Mouse (Mus musculus): ENCODE data around the gene Igsf21. TPM values are rescaled to one million over a fixed set of nuclear protein-coding genes. Genes with fewer than 3 reads are reported as not detected.
A peak's percentile ranks its signal among the peaks of the same experiment; 100 is the strongest.

The Igsf21 gene
- polyA plus RNA-seq, 1 experiment from 2014 or later: 64.4 TPM

DNA sequence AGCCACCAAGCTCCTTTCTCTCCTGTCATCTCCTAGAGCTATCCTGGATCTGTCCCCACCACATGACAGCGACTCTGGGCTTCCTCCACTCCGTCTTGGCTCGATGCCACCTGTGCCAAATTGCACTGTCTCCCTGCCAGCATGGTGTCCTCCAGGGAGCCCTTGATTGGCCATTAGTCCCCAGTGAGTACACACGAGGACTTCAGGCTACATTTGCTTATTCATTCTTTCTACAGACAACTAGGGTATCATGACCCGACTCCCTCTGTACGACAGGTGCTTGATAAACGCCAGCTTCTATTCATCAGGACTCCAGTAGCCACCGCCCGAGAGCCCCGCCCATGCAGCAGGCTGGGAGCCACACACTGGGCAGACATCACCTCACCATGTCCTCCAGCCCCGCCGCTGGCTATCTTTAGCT is 40.8 kb downstream of the Igsf21 start:
- no peak for ATAC-seq (ENCODE audit: low FRiP score)

DNA sequence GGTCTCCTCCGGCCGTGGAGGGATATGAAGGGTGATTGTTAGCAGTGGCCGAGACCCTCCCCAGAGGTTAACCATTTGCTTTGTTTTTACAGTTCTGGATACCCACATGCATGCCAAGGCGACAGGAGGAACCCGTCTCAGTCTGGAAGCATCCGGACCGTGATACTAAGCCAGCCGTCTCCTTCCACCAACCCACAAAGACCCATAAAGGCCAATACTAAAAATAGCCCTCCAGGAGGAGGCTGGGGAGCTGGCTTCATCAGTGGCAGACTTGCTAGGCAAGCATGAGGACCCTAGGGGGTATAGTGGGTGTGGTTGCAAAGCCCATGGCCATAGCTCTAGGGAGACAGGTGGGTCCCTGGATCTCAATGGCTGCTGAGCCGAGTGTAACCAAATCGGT is 41.8 kb downstream of the Igsf21 start:
- no peak overlapping the region for H3K9ac ChIP-seq
- H3K9me3 ChIP-seq (ENCODE audit: control insufficient read depth, low read length): no peaks in the 10 kb centered on the region
- no peaks in the 10 kb centered on the region for H3K27me3 ChIP-seq (ENCODE audit: control insufficient read depth, insufficient read depth, low read length)
- no peak for DNase-seq (ENCODE audit: low spot score)
- no peak overlapping the region for H3K4me2 ChIP-seq (replicated peaks)
- H3K4me1 ChIP-seq (replicated peaks; ENCODE audit: control insufficient read depth, insufficient read depth, low read length): peaks cover 16% of the 10 kb centered on the region; the same call in 1 of the 2 replicates
- ATAC-seq (ENCODE audit: low FRiP score): no peak
- H3K27ac ChIP-seq: no peak overlapping the region
- WGBS: 81% methylated on average over 10 of the region's 10 CpGs
- H3K4me3 ChIP-seq (replicated peaks; ENCODE audit: low read length): no peak overlapping the region
- H3K36me3 ChIP-seq (replicated peaks; ENCODE audit: control insufficient read depth, insufficient read depth): no peaks in the 10 kb centered on the region

More for the DNA sequence above, 40.8 kb downstream of the Igsf21 start:
- no peak overlapping the region for H3K4me3 ChIP-seq (replicated peaks; ENCODE audit: low read length)
- no peak overlapping the region for H3K27ac ChIP-seq
- no peak overlapping the region for H3K4me2 ChIP-seq (replicated peaks)
- 39% methylated on average over 12 of the region's 12 CpGs for WGBS
- H3K4me1 ChIP-seq (replicated peaks; ENCODE audit: control insufficient read depth, insufficient read depth, low read length): peaks cover 22% of the 10 kb centered on the region
- no peak overlapping the region for H3K9ac ChIP-seq
- no peaks in the 10 kb centered on the region for H3K27me3 ChIP-seq (ENCODE audit: control insufficient read depth, insufficient read depth, low read length)
- no peaks in the 10 kb centered on the region for H3K36me3 ChIP-seq (replicated peaks; ENCODE audit: control insufficient read depth, insufficient read depth)
- DNase-seq (ENCODE audit: low spot score): peak; percentile 62
- no peaks in the 10 kb centered on the region for H3K9me3 ChIP-seq (ENCODE audit: control insufficient read depth, low read length)

DNA sequence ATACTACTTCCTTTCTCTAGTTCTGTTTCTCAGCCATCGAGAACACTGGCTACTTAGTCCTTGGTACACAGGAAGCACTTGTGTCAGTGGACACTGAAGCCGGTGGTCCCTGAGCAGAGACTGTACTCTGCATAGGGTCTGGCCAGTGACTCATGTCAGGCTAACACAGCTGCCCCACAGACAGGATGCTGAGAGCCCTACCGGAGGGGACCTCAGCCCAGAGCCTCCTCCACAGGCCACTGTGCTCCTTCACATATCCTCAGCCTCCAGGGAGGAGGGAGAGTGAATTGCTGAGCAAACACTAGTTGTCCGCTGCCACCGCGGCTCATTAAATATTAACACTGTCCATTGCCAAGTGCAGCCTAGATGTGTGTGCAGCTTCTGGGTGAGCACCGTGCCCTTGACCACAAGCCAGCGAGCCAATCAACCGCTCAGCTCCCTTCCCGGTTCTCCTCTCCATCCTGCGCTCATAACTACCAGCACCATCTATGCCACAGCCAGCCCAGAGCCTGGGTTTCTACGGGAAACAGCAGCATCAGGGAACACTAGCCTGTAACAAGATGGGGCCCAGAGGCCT is 42.8 kb downstream of the Igsf21 start:
- H3K9ac ChIP-seq: no peak overlapping the region; the same call in 1 of the 2 replicates
- DNase-seq (ENCODE audit: low spot score) (no peak), ATAC-seq (ENCODE audit: low FRiP score) (0 out of 2 replicates have a peak, but pooled peaks have one; percentile 29)
- no peaks in the 10 kb centered on the region for H3K9me3 ChIP-seq (ENCODE audit: control insufficient read depth, low read length)
- no peak overlapping the region for H3K27ac ChIP-seq
- no peaks in the 10 kb centered on the region for H3K27me3 ChIP-seq (ENCODE audit: control insufficient read depth, insufficient read depth, low read length)
- WGBS: 70% methylated on average over 12 of the region's 12 CpGs
- peaks cover 16% of the 10 kb centered on the region; the same call in 1 of the 2 replicates for H3K4me1 ChIP-seq (replicated peaks; ENCODE audit: control insufficient read depth, insufficient read depth, low read length)
- H3K4me2 ChIP-seq (replicated peaks): no peak overlapping the region
- no peak overlapping the region for H3K4me3 ChIP-seq (replicated peaks; ENCODE audit: low read length)
- H3K36me3 ChIP-seq (replicated peaks; ENCODE audit: control insufficient read depth, insufficient read depth): no peaks in the 10 kb centered on the region

DNA sequence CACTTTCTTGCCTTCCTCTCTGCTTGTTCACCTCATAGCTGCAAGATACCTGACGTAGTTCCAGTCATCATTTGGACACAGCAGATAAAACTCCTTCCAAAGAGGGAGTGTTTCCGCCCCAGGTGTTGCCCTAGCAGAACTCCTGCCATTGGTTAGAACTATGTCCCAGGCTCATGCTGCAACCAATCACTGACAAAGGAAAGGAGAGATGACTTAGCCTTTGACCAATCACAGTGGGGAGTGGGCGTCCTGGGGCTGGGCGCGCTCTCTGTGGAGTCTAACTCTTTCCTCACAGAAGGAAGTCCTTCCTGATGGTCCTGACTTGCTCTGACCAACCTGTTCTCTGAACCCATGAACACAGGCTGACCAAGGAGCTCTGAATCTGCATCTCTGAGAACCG is 44.4 kb downstream of the Igsf21 start:
- WGBS: 35% methylated on average over 6 of the region's 6 CpGs
- no peaks in the 10 kb centered on the region for H3K9me3 ChIP-seq (ENCODE audit: control insufficient read depth, low read length)
- H3K27me3 ChIP-seq (ENCODE audit: control insufficient read depth, insufficient read depth, low read length): no peaks in the 10 kb centered on the region
- ATAC-seq (ENCODE audit: low FRiP score): no peak
- DNase-seq (ENCODE audit: low spot score): no peak
- H3K27ac ChIP-seq: no peak overlapping the region
- no peak overlapping the region for H3K4me2 ChIP-seq (replicated peaks)
- H3K36me3 ChIP-seq (replicated peaks; ENCODE audit: control insufficient read depth, insufficient read depth): no peaks in the 10 kb centered on the region
- H3K4me1 ChIP-seq (replicated peaks; ENCODE audit: control insufficient read depth, insufficient read depth, low read length): peaks cover 16% of the 10 kb centered on the region; the same call in 1 of the 2 replicates
- no peak overlapping the region for H3K9ac ChIP-seq
- H3K4me3 ChIP-seq (replicated peaks; ENCODE audit: low read length): no peak overlapping the region

DNA sequence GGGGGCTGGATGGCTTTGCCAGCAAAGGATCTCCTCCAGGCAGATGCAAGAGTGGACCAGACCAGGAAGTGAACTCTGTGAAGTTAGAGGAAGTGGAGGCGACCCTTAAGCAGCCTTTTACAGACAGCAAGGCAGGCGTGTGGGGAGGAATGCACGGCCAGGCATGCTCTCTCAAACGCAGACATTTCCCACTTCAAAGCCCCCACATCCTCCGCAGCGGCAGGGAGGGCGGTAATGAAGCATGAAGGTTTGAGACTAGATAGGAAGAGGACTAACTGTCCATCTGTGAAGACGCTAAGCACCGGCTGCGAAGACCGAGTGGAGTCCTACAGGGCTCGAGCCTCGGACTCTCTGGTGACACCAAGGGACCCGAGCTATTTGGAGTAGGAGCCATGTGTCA is 46.3 kb downstream of the Igsf21 start:
- peaks cover 5% of the 10 kb centered on the region for H3K4me1 ChIP-seq (replicated peaks; ENCODE audit: control insufficient read depth, insufficient read depth, low read length)
- no peak overlapping the region for H3K4me3 ChIP-seq (replicated peaks; ENCODE audit: low read length)
- H3K9ac ChIP-seq: no peak overlapping the region
- ATAC-seq (ENCODE audit: low FRiP score) (no peak), DNase-seq (ENCODE audit: low spot score) (no peak)
- H3K36me3 ChIP-seq (replicated peaks; ENCODE audit: control insufficient read depth, insufficient read depth): no peaks in the 10 kb centered on the region
- whole genome bisulfite sequencing: 76% methylated on average over 14 of the region's 14 CpGs
- no peaks in the 10 kb centered on the region for H3K27me3 ChIP-seq (ENCODE audit: control insufficient read depth, insufficient read depth, low read length)
- H3K27ac ChIP-seq: no peak overlapping the region
- no peak overlapping the region for H3K4me2 ChIP-seq (replicated peaks)
- H3K9me3 ChIP-seq (ENCODE audit: control insufficient read depth, low read length): no peaks in the 10 kb centered on the region

DNA sequence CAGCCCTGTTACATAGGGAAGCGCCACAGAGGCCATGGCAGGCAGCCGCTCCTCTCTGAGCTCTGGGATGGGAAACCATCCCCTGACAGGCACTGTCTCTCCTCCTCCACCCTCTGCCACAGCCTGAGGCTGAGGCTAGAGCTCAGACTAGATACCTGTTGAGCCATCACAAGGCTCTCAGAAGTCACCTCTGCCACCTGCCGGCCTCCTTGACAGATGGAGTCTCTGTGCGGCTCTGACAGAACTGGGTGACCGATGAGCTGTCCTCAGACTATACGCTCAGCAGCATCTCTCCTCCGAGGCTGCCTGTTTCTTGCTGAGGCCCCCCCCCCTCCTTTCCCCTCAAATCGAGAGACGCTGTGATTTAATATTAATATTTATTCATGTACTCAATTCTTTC is 49.9 kb downstream of the Igsf21 start:
- DNase-seq (ENCODE audit: low spot score) (no peak), ATAC-seq (ENCODE audit: low FRiP score) (no peak)
- H3K4me1 ChIP-seq (replicated peaks; ENCODE audit: control insufficient read depth, insufficient read depth, low read length): no peaks in the 10 kb centered on the region; the same call in 1 of the 2 replicates
- H3K27me3 ChIP-seq (ENCODE audit: control insufficient read depth, insufficient read depth, low read length): no peaks in the 10 kb centered on the region
- H3K27ac ChIP-seq: no peak overlapping the region
- H3K36me3 ChIP-seq (replicated peaks; ENCODE audit: control insufficient read depth, insufficient read depth): no peaks in the 10 kb centered on the region
- WGBS: 37% methylated on average over 9 of the region's 9 CpGs
- no peak overlapping the region for H3K4me3 ChIP-seq (replicated peaks; ENCODE audit: low read length)
- H3K9ac ChIP-seq: no peak overlapping the region
- H3K4me2 ChIP-seq (replicated peaks): no peak overlapping the region
- no peaks in the 10 kb centered on the region for H3K9me3 ChIP-seq (ENCODE audit: control insufficient read depth, low read length)

DNA sequence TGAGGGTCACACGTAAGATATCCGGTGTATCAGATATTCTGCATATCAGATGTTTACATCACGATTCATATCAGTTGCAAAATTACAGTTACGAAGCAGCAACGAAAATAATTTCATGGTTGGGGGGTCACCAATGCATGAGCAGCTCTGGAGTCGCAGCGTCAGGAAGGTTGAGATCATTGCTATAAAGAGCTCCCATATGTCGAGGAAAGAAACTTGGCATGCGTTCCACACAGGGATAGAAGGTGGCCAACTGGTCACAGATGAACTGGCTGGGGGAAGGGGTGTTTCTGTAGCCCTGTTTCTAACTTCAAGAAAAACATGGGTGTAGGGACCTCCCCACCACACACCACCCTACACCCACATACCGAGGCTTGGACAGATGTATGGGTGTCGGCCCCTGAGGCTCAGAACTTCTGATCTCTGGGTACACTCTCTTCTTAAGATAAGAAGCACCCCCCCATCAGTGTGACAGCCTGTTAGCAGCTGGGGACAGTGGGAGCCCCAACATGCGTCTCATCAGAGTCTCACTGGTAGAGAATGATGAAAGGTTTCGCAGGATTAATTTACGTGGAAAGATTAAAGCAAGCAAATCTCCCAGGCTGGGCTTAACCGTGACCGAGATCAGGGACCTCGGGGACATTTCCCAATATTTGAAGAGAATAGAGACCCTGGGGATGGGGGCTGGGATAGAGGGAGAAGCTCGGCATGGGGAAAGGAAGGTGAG is 54.1 kb downstream of the Igsf21 start:
- Histone ChIP-seq H3K27me3 (ENCODE audit: control insufficient read depth, insufficient read depth, low read length) (no peaks in the 10 kb centered on the region), H3K9ac (no peak overlapping the region), H3K36me3 (replicated peaks; ENCODE audit: control insufficient read depth, insufficient read depth) (no peaks in the 10 kb centered on the region), H3K9me3 (ENCODE audit: control insufficient read depth, low read length) (no peaks in the 10 kb centered on the region), H3K4me2 (replicated peaks) (no peak overlapping the region), H3K27ac (no peak overlapping the region), H3K4me3 (replicated peaks; ENCODE audit: low read length) (no peak overlapping the region), H3K4me1 (replicated peaks; ENCODE audit: control insufficient read depth, insufficient read depth, low read length) (peaks cover 9% of the 10 kb centered on the region)
- WGBS: 72% methylated on average over 18 of the region's 18 CpGs
- ATAC-seq (ENCODE audit: low FRiP score) (no peak), DNase-seq (ENCODE audit: low spot score) (peak; percentile 53)

DNA sequence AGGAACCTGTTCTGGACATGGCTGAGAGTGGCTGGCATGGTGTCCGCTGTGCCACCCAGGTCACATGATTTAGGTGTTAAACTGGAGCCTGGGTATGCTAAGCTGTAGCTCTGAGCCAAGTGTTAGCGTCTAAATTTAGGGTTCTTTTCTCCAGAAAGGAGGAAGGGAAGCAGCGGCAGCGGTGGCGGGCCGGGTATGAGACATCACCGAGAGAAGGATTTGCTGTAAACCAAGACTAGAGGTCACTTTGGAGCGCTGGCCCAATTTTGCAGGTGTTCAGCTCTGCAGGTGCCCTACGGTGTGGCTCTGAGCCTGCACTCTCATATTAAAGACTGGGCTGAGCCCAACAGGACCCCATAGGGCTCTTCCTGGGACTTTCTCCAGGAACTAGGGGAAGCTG is 57.0 kb downstream of the Igsf21 start:
- H3K9me3 ChIP-seq (ENCODE audit: control insufficient read depth, low read length): no peaks in the 10 kb centered on the region
- no peak for DNase-seq (ENCODE audit: low spot score)
- no peaks in the 10 kb centered on the region for H3K27me3 ChIP-seq (ENCODE audit: control insufficient read depth, insufficient read depth, low read length)
- ATAC-seq (ENCODE audit: low FRiP score): no peak
- no peak overlapping the region for H3K9ac ChIP-seq
- no peaks in the 10 kb centered on the region for H3K36me3 ChIP-seq (replicated peaks; ENCODE audit: control insufficient read depth, insufficient read depth)
- no peak overlapping the region for H3K4me2 ChIP-seq (replicated peaks)
- H3K4me1 ChIP-seq (replicated peaks; ENCODE audit: control insufficient read depth, insufficient read depth, low read length): peaks cover 13% of the 10 kb centered on the region
- 91% methylated on average over 9 of the region's 9 CpGs for WGBS
- H3K27ac ChIP-seq: no peak overlapping the region
- no peak overlapping the region for H3K4me3 ChIP-seq (replicated peaks; ENCODE audit: low read length)

DNA sequence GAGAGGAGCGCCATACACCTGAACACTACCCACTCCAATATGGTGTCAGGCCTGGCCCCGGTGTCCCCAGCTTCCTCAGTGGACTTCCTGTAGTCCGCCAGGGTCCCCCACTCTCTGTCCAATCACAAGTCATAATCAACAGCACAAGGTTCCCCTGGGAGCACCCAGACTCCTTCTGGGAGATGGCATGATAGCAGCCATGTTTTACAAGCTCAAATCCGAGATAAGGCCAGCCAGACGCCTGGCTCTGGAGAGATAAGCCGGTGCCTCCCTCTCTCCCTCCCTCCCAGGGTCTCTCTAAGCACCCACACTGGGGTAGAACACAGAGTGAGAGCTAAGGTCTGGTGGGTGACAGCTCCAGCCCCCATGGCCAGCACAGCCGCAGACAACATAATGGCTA is 58.0 kb downstream of the Igsf21 start:
- 82% methylated on average over 7 of the region's 7 CpGs for WGBS
- H3K4me3 ChIP-seq (replicated peaks; ENCODE audit: low read length): no peak overlapping the region
- no peak overlapping the region for H3K27ac ChIP-seq
- no peak overlapping the region for H3K4me2 ChIP-seq (replicated peaks)
- ATAC-seq (ENCODE audit: low FRiP score) (no peak), DNase-seq (ENCODE audit: low spot score) (no peak)
- peaks cover 13% of the 10 kb centered on the region for H3K4me1 ChIP-seq (replicated peaks; ENCODE audit: control insufficient read depth, insufficient read depth, low read length)
- H3K36me3 ChIP-seq (replicated peaks; ENCODE audit: control insufficient read depth, insufficient read depth): no peaks in the 10 kb centered on the region
- H3K27me3 ChIP-seq (ENCODE audit: control insufficient read depth, insufficient read depth, low read length): no peaks in the 10 kb centered on the region
- no peak overlapping the region for H3K9ac ChIP-seq
- no peaks in the 10 kb centered on the region for H3K9me3 ChIP-seq (ENCODE audit: control insufficient read depth, low read length)
